Mouse (Mus musculus): ENCODE results near the gene Cldn4. TPM values are rescaled to one million over a fixed set of nuclear protein-coding genes. Genes with fewer than 3 reads are reported as not detected.

Gene Cldn4
- total RNA-seq, 2 experiments from 2014 or later, result not detected

Other genes with a start within 250 kb of the Cldn4 start
- 1 to 10 TPM; 7.1 to 8.2 TPM for gene Eln, start 199.6 kb downstream of the Cldn4 start, total RNA-seq (2021)
- not detected for gene Tmem270, start 40.2 kb downstream of the Cldn4 start, total RNA-seq (2021)
- not detected for gene Cldn13, start 31.4 kb downstream of the Cldn4 start, total RNA-seq (2021)
- gene Mettl27, start 14.6 kb downstream of the Cldn4 start, total RNA-seq (2021), result 1 to 10 TPM; 7.5 to 8.6 TPM
- gene Cldn3, start 39.3 kb upstream of the Cldn4 start, total RNA-seq (2021), result 1 to 10 TPM in 1 of 2 experiments, under 1 TPM in 1; 0.43 to 1.6 TPM
- 10 to 100 TPM; 27.8 to 29.5 TPM for gene Abhd11, start 62.2 kb upstream of the Cldn4 start, total RNA-seq (2021)
- 10 to 100 TPM; 91.5 to 97.8 TPM for gene Stx1a, start 76.5 kb upstream of the Cldn4 start, total RNA-seq (2021)
- gene Dnajc30, start 117.3 kb upstream of the Cldn4 start, total RNA-seq (2021), result 10 to 100 TPM; 40.1 to 43.4 TPM
- 10 to 100 TPM; 49.0 to 57.9 TPM for gene Bud23, start 118.0 kb upstream of the Cldn4 start, total RNA-seq (2021)
- 10 to 100 TPM; 33.3 to 35.3 TPM for gene Vps37d, start 131.3 kb upstream of the Cldn4 start, total RNA-seq (2021)
- 1 to 10 TPM; 4.7 to 4.9 TPM for gene Mlxipl, start 143.0 kb upstream of the Cldn4 start, total RNA-seq (2021)
- 10 to 100 TPM; 30.4 to 31.5 TPM for gene Tbl2, start 202.7 kb upstream of the Cldn4 start, total RNA-seq (2021)
- 10 to 100 TPM; 57.2 to 58.2 TPM for gene Bcl7b, start 221.3 kb upstream of the Cldn4 start, total RNA-seq (2021)
- 10 to 100 TPM; 81.1 to 81.3 TPM for gene Baz1b, start 240.3 kb upstream of the Cldn4 start, total RNA-seq (2021)